Mouse (Mus musculus): ENCODE results near the gene Wdr4.

The Wdr4 gene

DNA sequence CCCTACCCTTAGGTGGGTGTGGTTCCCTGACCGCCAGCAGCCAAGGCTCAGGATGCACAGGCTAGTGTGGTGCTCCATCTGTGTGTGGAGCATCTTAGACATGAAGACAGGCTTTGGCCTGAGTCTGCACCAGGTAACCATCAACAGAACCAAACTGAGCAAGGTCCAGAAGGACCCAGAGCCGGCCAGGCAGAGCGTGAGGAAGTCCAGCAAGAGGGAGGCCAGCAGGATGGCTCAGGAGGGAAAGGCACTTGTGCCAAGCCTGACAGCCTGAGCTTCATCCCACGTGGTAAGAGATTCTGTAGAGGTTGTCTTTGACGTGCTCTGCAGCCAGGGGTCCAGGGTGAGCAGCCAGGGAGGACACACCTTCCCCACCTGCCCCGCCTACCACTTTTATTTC is 22.1 kb downstream of the Wdr4 start:
- DNase-seq (ENCODE audit: low read depth, low spot score) = no peak

DNA sequence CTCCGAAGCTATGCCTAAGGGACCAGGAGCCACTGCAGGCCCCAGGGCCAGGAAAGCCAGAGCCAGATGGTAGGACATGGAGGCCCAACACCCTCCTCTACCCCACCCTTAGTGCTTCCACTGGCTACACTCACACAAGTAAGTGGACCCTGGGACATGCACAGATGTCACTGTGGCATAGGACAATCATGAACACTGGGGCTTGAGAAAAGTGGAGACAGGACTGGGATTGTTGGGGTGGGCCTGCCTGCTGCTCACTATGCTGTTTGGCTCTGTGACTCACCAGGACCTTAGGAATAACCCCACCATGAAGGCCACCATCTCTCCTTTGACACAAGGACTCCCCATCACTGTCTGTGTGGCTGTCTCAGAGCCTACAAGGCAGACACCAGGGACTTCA is 24.8 kb downstream of the Wdr4 start:
- DNase-seq (ENCODE audit: low read depth, low spot score) = no peak

DNA sequence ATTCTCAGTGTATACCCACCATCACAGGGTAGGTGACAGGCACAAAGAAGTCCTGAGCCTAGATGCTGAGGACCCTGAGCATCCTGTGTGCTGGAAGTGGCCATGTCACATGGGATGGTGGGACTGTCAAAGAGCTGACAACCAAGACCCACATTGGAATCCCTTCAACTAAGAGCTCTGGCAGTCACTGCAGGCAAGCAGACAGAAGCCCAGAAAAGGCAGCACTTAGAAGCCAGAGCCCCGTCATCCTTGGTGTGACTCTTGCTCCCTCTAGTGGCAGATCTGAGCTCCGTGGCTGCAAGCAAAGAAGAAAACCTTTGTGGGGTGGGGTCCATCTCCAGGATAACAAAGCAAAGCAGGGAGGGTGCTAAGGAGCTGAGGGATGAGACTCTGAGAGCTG is 27.4 kb downstream of the Wdr4 start:
- peak; percentile 83 for DNase-seq (ENCODE audit: low read depth, low spot score)

DNA sequence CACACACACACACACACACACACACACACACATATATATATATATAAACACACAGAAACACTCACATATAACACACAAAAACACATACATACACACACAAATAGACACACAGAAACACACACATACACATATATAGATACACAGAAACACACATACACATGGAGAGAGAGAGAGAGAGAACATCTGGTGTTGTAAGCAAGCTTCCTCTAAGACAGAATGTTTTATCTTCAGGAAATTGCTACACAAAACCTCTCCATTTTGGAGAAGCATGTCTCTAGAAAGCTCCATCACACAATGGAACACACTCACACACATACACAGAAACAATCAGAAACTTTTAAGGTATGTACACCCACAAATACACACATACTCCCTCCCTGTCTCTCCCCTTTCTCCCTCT is 28.4 kb downstream of the Wdr4 start:
- no peak for DNase-seq (ENCODE audit: low read depth, low spot score)

DNA sequence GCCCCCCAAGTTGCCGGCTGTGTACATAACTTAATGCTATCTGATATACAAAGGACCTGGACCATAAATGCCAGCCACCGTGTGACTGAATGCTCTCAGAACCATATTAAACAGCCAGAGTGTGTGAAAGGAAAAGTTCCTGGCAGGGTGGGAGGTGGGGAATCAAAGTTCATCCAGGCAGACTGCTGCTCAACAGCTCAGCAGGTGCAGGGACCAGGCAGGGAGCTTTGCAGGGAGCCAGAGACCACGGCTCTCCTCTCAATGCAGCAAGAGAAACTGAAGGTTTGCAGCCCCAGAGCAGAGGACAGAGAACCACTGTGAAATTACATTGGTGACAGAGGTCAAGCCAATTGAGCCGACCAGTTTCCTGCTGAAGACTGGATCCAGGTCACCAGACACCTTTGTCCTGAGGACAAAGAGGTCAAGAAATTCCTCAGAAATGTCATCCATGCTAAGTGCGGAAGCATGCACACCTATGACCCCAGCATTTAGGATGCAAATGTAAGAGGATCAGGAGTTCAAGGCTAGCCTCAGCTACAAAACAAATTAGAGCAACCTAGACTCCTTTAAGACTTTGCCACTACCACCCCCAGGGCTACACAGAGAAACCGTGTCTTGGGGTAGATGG is 32.2 kb downstream of the Wdr4 start:
- no peak for DNase-seq (ENCODE audit: low read depth, low spot score)

DNA sequence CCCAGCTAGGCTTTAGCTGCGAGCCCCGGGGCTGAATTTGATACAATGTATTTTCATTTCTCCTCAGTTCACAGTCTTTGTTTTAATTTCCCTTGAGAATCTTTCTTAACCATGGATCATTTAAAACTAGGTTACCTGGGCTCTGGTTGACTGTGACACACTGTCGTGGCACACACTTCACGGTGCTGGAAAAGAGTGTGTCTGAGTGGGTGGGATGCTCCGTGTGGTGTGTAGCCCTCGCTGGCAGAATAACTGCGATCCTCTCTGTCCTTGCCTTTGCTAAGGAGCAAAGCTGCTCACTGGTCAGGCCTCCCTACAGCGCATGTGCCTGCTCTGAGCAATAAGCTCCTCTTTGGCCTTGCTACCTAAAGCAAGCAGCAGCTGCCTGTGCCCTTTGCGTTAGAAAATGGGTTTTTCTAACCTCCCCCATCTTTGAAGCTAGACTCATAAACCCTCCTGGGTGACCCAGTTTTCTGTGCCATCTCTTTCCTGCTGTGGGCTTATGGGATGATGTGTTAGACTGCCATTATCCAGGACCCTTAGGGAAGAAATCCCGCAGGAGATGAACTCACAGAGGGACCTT is 33.1 kb downstream of the Wdr4 start:
- no peak for DNase-seq (ENCODE audit: low read depth, low spot score)

DNA sequence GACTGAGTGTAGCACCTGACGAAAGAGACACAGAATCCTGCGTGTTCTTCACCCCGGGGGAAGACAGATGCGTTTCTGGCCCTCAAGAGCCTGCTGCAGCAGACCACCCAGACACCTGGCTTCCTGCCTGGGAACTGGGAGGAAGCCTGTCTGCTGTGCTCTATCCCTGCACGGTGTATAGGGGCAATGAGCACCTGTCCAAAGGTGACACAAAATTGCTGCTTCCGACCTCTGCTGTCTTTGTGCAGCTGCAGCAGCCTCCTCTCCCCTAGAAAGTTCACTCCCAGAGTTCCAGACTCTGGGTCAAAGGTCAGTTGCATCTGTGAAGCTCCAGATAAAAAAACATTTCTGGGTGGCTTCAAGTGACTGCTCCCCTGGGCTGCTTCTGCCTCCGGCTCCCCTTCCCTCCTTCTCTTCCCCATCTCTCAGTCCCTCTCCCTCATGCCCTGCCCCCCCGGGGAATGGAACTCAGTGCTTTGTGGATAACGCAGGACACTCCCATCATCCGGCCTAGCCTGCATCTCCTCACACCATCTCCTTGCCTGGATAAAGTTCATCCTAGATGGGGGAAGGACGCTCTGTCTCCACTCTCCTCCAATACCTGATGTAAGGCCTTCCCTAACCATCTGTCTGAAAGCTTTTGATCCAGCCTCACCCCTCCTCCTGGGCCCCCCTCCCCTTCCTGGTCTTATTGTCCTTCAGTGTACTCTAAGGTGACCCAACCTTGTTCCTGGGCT is 40.5 kb downstream of the Wdr4 start:
- DNase-seq (ENCODE audit: low read depth, low spot score) = no peak

DNA sequence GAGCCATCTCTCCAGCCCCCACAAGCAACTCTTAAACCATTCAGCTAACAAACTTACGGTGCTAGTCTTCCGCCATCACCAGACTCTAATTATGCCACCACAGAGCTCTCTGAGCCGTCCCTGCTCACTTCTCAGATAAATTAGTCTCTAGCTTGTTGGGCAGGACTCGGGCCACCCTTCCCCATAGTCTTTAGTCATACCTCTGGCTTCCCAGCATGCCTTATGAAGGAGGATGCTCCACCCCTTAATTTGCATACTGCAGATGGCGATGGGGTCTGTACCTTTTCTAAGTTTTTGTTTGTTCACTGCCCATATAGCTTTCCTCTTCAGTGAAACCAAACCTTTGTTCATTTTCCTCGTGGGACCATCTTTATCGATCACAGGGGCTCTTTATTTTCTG is 41.2 kb downstream of the Wdr4 start:
- no peak for DNase-seq (ENCODE audit: low read depth, low spot score)

DNA sequence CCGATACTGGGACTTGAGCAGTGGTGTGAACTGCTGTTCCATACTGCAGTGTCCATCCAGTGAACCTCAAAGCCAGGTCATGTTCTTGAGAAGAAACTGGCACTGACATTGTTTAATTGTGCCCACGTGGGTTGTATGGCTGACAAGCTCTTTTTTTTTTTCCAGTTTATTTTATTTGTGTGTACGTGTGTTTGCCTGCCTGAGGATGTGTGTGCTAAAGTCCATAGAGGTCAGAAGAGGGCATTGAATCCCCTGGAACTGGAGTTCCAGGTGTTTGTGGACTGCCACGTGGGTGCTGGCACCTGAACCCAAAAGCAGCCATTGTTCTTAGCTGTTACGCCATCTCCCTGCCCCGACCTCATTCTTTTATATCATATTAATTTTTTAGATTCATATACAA is 45.4 kb downstream of the Wdr4 start:
- DNase-seq (ENCODE audit: low read depth, low spot score) = no peak

DNA sequence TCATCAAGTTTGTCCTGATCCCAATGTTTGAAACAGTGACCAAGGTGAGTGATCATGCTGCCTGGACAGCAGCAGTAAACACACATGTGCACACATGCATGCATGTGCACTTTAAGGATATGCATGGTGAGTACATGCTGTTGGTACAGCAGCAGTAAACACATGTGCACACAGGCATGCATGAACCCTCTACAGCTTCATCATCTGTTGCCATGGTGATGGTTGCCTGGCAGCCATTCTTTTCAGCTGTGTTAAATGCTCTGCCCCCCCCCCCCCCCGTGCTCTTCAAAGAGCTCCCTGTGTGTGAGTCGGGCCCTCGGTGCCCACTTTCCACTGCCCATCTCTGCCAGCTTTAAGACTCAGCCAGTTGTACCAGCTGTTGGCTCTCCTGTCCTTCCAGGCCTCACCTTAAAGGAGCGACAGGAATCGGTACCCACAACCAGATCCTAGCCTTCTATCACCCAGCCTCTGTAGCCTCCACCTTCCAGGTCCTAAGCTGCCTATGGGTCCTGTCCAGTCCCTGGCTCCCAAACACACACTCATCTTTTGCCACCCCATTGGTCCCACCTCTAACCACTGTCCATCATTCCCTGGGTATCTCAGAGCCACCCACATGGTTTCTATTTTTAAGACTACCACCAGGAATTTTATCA is 48.9 kb downstream of the Wdr4 start:
- no peak for DNase-seq (ENCODE audit: low read depth, low spot score)

DNA sequence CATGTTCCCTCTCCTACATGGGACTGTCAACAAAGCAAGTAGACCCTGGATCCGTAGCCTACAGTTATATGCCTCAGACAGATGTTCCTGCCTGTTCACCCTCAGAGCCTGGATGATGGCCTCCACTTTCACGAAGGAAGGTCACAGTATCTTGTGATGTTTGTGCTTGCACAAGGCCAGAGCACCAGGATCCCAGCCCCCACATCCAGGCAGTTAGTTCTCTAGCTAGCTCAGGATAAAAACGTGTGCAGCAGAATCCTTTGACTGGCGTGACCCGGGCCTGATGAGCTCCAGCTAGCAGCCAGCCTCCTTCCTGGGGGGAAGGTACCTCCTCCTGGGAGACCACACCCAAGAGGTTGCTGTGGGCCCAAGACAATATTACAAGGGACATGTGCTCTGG is 51.3 kb downstream of the Wdr4 start:
- no peak for DNase-seq (ENCODE audit: low read depth, low spot score)

DNA sequence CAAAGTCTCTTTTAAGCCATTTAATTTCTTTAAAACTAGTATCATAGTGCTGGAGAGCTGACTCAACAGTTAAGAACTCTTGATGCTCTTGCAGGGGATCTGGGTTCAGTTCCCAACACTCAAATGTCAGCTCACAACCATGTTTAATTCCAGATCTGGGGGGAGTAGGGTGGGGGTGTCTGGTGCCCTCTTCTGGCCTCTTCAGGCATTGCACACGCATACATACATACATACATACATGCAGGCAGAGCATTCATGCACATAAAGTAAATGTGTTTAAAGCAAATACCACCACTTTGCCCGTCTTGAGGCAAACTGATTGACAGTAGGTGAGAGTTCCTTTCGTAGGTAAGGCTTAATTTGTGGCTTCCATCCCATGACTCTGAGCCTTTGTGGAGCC is 52.9 kb downstream of the Wdr4 start:
- DNase-seq (ENCODE audit: low read depth, low spot score) = no peak

DNA sequence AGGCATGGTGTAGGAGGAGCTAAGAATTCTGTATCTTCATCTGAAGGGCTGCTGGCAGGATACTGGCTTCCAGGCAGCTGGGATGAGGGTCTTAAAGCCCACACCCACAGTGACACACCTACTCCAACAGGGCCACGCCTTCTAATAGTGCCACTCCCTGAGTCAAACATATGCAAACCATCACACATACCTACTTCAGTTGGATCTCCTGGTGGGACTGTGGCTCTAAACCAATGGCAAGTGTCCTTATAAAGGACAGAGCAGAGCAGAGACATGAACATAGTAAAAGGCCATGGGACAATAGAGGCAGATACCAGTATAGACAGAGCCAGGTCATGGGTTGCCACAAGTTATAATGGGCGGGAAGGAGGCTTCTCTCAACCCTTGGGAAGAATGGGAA is 57.3 kb downstream of the Wdr4 start:
- no peak for DNase-seq (ENCODE audit: low read depth, low spot score)

DNA sequence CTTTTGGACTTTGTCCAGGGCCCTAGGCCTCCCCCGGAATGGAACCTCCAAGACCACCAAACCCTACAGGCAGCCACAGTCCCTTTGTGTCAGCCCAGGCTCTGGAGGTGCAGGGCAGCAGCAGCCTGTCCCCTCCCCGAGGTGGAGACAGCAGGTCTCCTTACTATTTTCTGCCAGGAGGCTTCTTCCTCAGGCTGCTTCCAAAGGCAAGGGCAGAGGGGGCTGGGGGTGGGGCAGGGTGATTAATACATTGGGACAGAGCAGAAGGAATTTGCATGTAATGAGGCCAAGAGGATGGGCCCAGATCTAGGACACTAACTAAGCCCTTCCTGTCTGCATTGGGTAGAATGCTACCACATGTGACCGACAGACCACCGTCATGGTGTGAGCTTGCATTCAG is 59.4 kb downstream of the Wdr4 start:
- no peak for DNase-seq (ENCODE audit: low read depth, low spot score)

DNA sequence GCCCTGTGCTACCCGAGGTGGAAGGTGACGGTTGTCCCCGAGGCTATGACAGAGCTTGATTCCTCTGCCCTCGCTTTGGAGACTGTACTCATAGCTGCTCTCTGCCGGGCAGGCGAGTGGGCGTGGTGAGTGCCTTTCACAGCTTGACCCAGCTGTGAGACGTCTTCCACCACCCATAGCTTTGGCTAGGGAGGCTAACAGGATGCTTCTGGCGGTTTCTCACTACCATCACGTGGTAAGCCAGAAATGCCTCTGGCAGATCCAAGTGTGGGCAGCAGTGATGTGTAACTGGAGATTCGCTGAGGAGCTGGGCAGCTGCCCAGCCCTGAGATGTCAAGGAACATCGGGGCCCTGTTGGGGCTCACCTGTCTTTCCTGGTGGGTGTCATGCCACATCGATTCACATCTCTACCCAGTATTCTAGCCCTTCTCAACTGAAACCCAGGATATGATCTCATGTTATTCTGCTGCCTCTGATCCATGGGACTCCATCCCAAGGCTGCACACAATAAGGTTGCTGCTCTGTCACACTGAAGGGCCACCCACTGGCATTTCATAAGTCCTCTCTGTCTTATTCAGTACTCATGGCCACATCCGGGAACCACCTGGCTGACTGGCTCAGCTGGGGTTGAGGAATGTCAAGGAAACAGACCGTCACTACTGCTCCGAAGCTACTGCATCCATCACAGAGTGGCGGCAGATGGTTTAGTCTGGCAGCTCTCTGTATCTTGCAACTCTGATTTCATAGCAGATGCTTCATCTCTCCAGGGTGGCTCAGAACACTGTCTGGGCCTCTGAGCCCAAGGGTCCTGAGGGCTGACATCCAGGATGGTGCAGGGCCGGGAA is 62.8 kb downstream of the Wdr4 start:
- peak; percentile 44 for DNase-seq (ENCODE audit: low read depth, low spot score)

DNA sequence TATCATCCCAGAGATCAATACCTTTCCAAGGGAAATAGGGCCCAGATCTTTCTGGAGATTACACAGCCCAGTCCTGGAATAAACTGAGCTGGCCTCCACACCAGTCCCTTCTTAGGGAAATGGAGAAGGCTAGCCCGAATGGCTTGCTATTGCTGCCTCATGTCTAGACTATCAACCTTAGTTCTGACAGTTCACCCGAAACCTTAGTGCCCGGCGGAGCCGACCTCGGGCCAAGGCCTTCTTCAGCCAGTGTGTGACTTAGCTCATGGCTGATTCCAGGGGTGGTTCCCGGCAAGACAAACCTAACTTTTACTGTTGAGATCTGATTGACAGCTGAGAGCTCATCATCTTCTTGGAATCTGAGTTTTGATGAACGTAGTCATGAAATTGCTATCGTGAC is 65.7 kb downstream of the Wdr4 start:
- no peak for DNase-seq (ENCODE audit: low read depth, low spot score)

DNA sequence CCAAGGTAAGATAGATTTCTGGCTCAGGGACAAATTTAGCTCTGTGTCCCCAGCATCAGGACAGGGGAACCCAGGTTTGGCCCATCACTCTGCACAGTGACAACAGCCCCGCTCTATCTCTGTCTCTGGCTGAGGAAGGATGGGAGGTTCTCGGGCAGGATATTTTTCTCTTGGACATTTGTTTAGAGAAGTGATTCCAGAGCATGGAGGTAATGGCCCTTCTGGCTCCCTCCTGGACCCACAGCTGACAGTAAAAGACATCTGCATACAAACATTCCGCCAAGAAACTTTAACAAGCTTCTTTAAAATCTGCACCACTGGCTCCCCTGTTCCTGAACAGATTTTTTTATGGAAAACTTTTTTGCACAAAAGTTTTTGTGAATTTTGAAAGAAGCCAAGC is 66.3 kb downstream of the Wdr4 start:
- DNase-seq (ENCODE audit: low read depth, low spot score) = no peak

DNA sequence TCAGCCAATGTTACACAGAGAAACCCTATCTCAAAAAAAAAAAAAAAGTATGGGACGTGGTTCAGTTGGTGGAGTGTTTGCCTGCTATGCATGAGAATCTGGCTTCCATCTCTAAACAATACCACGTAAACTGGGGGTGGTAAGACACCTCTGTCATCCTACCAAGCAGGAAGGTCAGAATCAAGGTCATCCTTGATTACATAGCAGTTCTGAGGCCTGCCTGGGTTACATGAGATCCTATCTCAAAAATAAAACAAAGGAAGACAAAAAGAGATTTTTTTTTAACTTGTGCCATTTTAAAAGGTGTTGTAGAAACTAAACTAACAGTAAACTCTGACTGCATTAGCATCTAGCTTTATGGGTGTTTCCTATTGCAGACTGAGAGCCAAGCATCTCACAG is 67.0 kb downstream of the Wdr4 start:
- DNase-seq (ENCODE audit: low read depth, low spot score) = no peak

DNA sequence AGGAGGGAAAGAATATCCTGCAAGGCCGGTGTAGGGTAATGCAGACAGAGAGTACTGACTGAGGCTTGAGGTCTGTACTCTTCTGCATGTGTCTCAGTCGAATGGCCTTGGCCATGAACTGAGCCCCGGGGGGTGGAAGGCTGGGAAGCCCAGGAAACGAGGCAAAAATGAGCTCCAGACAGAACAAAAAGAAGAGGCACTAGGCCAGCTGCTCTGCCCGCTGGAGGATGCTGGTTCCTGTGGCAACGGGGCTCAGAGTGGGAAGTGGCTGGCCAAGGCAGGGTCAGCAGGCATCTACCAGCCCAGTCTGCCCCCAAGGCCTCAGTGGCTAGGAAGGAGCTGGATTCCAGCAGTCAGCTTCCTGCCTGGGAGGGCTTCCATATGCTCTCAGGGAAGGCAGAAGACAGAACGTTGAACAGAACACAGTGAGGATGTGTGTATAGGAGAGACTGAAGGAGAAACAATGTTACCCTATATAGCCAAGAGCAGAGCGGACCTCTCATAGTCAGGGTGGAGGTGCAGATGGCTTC is 68.5 kb downstream of the Wdr4 start:
- DNase-seq (ENCODE audit: low read depth, low spot score) = no peak

DNA sequence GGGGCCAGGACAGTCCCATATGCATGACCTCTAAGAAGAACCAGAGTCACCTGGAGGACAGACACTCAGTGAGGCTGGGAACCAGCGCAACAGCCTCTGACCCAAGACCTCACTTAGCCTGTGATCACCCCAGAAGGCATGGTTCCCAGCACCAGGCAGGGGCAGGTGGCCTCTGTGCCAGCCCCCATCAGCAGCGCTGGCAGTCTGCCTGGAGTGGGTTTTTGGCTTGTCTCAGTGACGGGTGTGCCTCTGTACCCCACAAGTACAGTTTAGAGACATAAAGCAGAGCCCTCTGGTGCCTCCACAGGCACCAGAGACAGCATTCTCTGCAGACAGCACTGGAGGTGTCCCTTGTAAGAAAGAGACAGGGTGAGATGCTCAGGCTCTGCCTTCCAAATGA is 69.6 kb downstream of the Wdr4 start:
- DNase-seq (ENCODE audit: low read depth, low spot score) = no peak

DNA sequence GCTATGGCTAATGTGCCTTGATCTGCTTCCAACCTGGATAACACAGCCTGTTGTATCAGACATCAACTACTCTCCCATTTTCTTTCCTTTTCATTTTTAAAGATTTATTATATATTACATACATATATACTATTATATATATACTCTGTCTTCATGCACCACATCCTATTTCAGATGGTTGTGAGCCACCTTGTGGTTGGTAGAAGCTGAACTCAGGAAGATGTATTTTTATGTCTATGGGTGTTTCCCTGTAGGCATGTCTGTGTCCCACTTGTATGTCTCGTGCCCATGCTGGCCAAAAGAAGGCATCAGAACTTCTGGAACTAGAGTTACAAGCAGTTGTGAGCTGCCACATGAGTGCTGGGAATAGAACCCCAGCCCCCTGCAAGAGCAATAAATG is 71.3 kb downstream of the Wdr4 start:
- DNase-seq (ENCODE audit: low read depth, low spot score) = peak; percentile 9

DNA sequence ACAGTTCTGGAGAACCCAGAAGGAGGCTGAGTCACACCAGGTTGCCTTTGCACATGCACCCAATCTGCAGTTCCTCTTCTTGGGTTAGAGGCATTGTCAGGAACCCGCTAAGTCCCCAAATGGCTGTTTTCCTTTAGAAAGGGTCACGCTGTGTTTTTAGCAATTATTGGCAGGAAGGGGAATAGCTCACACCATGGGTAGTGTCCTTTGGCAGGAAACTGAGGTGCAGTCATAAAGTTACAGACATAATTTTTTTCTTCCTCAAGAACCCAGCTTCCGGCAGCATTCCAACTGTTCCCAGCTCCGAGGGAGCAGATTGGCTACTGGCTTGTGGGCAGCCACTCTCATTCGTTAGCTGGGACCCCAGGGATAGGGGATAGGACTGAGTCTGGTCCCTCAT is 72.0 kb downstream of the Wdr4 start:
- no peak for DNase-seq (ENCODE audit: low read depth, low spot score)

Data from 3T3-L1 (cell line).